Mouse (Mus musculus) heart, embryonic 14.5 days (tissue): Measurements from ENCODE around the gene Myo15b. TPM values are rescaled to one million over a fixed set of nuclear protein-coding genes. Genes with fewer than 3 reads are reported as not detected.

Source experiments
- ATAC-seq: fragments of 200-750 bp; cut with Nextera tagmentation; 2 replicates; pipeline ENCODE4 v1.8.0; 2017; ENCODE audit warnings: low read depth, moderate TSS enrichment; ENCODE audit not compliant: insufficient number of reproducible peaks, insufficient read depth, low FRiP score
- H3K27ac ChIP-seq, 2 experiments: fragments of 200-500 bp in 1 of 2; fragments of 300-500 bp in 1 of 2; sonication (generic) in 1 of 2; replicated peaks in 1 of 2; 2 replicates each; pipeline ENCODE4 v1.5.1; 2012 to 2014; ENCODE audit warnings: low read depth in 2 of 2, low read length in 2 of 2, control low read depth in 1 of 2, mild to moderate bottlenecking in 1 of 2, mixed read lengths in 1 of 2; ENCODE audit not compliant: control insufficient read depth in 1 of 2, insufficient read depth in 1 of 2
- H3K27me3 ChIP-seq: fragments of 300-500 bp; sonication (generic); 2 replicates; pipeline ENCODE4 v1.6.1; 2014; ENCODE audit warnings: mild to moderate bottlenecking, low read length, control low read depth; ENCODE audit not compliant: control insufficient read depth, insufficient read depth
- H3K36me3 ChIP-seq: fragments of 300-500 bp; sonication (generic); 2 replicates; pipeline ENCODE4 v1.6.1; 2014; ENCODE audit warnings: mild to moderate bottlenecking, control low read depth, low read length, mixed read lengths; ENCODE audit not compliant: control insufficient read depth, insufficient read depth
- H3K4me1 ChIP-seq, 2 experiments: fragments of 200-500 bp in 1 of 2; fragments of 300-500 bp in 1 of 2; sonication (generic) in 1 of 2; 2 replicates each; pipeline ENCODE4 v1.6.1; 2012 to 2014; ENCODE audit warnings: low read length in 2 of 2, control low read depth in 1 of 2, mixed read lengths in 1 of 2; ENCODE audit not compliant: control insufficient read depth in 2 of 2, insufficient read depth in 2 of 2
- H3K4me2 ChIP-seq: fragments of 300-500 bp; sonication (generic); 2 replicates; pipeline ENCODE4 v1.6.1; 2014; ENCODE audit warnings: mild to moderate bottlenecking, low read length
- H3K4me3 ChIP-seq, 2 experiments: fragments of 200-500 bp in 1 of 2; fragments of 300-500 bp in 1 of 2; sonication (generic) in 1 of 2; 2 replicates each; pipeline ENCODE4 v1.5.1; 2012 to 2014; ENCODE audit warnings: low read length in 2 of 2, mild to moderate bottlenecking in 2 of 2, control low read depth in 1 of 2, low read depth in 1 of 2, moderate library complexity in 1 of 2; ENCODE audit not compliant: control insufficient read depth in 1 of 2, insufficient read depth in 1 of 2
- H3K9ac ChIP-seq: fragments of 300-500 bp; sonication (generic); 2 replicates; pipeline ENCODE4 v1.6.1; 2014; ENCODE audit warnings: mild to moderate bottlenecking, low read length
- H3K9me3 ChIP-seq: fragments of 300-500 bp; sonication (generic); 2 replicates; pipeline ENCODE4 v1.6.1; 2016; ENCODE audit warnings: low read length, control low read depth; ENCODE audit not compliant: control insufficient read depth
- WGBS: fragments of 180-500 bp; shearing (Covaris S2); extraction: QIAGEN DNeasy Blood & Tissue Kit; methylation state at CpG from one replicate; pipeline ENCODE4 v1.1.7; 2014; 5-methylcytosine and 5-hydroxymethylcytosine counted together
- polyA plus RNA-seq: library from polyadenylated mRNA; unstranded; fragments of >200 nt; fragmentation: Nextera tagmentation; extraction: Ambion mirVana; gene quantifications from 2 replicates; pipeline ENCODE4 v1.2.1, GENCODE M21; 2014

Gene Myo15b
- polyA plus RNA-seq, 1 experiment from 2014 or later, result 0.22 TPM

GRCm38 (mm10) chr11:115876438-115876837 is 18.2 kb downstream of the Myo15b start:
- no peak overlapping the region for H3K27ac ChIP-seq
- H3K4me2 ChIP-seq, result no peak overlapping the region
- no peaks in the 10 kb centered on the region for H3K36me3 ChIP-seq
- no peak overlapping the region for H3K4me3 ChIP-seq
- whole genome bisulfite sequencing, result 78% methylated on average over 5 of the region's 5 CpGs
- ATAC-seq, result no peak
- H3K9ac ChIP-seq, result no peak overlapping the region
- H3K4me1 ChIP-seq, result peaks cover 8% of the 10 kb centered on the region in 2 experiments; a peak in 2 of 4 replicates
- no peaks in the 10 kb centered on the region for H3K27me3 ChIP-seq
- H3K9me3 ChIP-seq, result no peaks in the 10 kb centered on the region

- Histone ChIP-seq H3K27me3 (no peaks in the 10 kb centered on the region), H3K36me3 (no peaks in the 10 kb centered on the region), H3K4me1 (peaks cover 2 to 5% of the 10 kb centered on the region in 2 experiments; a peak in 2 of 4 replicates), H3K4me3 (no peak overlapping the region), H3K4me2 (no peak overlapping the region), H3K9me3 (no peaks in the 10 kb centered on the region), H3K27ac (no peak overlapping the region), H3K9ac (no peak overlapping the region)
- ATAC-seq, result no peak
- 71% methylated on average over 6 of the region's 6 CpGs for WGBS
Measured at GRCm38 (mm10) chr11:115877174-115877755, 19.1 kb downstream of the Myo15b start.

- no peak overlapping the region for H3K4me2 ChIP-seq
- 75% methylated on average over 8 of the region's 8 CpGs for WGBS
- no peaks in the 10 kb centered on the region for H3K4me1 ChIP-seq
- no peaks in the 10 kb centered on the region for H3K9me3 ChIP-seq
- H3K27me3 ChIP-seq, result peaks cover 6% of the 10 kb centered on the region
- H3K36me3 ChIP-seq, result no peaks in the 10 kb centered on the region
- H3K4me3 ChIP-seq, result no peak overlapping the region
- ATAC-seq, result no peak
- H3K9ac ChIP-seq, result no peak overlapping the region
- no peak overlapping the region for H3K27ac ChIP-seq
Measured at GRCm38 (mm10) chr11:115878071-115878470, 19.9 kb downstream of the Myo15b start.

- Histone ChIP-seq H3K36me3 (no peaks in the 10 kb centered on the region), H3K4me2 (no peak overlapping the region), H3K27me3 (peaks cover 8% of the 10 kb centered on the region), H3K4me3 (no peak overlapping the region), H3K9me3 (no peaks in the 10 kb centered on the region), H3K4me1 (no peaks in the 10 kb centered on the region), H3K9ac (no peak overlapping the region), H3K27ac (no peak overlapping the region)
- WGBS, result 32% methylated on average over 5 of the region's 5 CpGs
- no peak for ATAC-seq
Measured at GRCm38 (mm10) chr11:115881002-115881401, 22.8 kb downstream of the Myo15b start.

- WGBS, result 21% methylated on average over 15 of the region's 17 CpGs
- H3K36me3 ChIP-seq, result no peaks in the 10 kb centered on the region
- no peak overlapping the region for H3K4me2 ChIP-seq
- H3K27ac ChIP-seq, result no peak overlapping the region
- no peak overlapping the region for H3K4me3 ChIP-seq
- H3K4me1 ChIP-seq, result peaks cover 2 to 5% of the 10 kb centered on the region in 2 experiments; a peak in 2 of 4 replicates
- no peaks in the 10 kb centered on the region for H3K9me3 ChIP-seq
- peaks cover 8% of the 10 kb centered on the region for H3K27me3 ChIP-seq
- no peak overlapping the region for H3K9ac ChIP-seq
- no peak for ATAC-seq
Measured at GRCm38 (mm10) chr11:115883251-115883650, 25.0 kb downstream of the Myo15b start.

GRCm38 (mm10) chr11:115884361-115884760 is 26.2 kb downstream of the Myo15b start:
- H3K27me3 ChIP-seq, result peaks cover 8% of the 10 kb centered on the region
- H3K4me3 ChIP-seq, result no peak overlapping the region
- peaks cover 2 to 5% of the 10 kb centered on the region in 2 experiments; a peak in 2 of 4 replicates for H3K4me1 ChIP-seq
- H3K9me3 ChIP-seq, result no peaks in the 10 kb centered on the region
- ATAC-seq, result no peak
- WGBS, result 87% methylated on average over 3 of the region's 3 CpGs
- H3K4me2 ChIP-seq, result no peak overlapping the region
- no peaks in the 10 kb centered on the region for H3K36me3 ChIP-seq
- H3K27ac ChIP-seq, result no peak overlapping the region
- H3K9ac ChIP-seq, result no peak overlapping the region

- Histone ChIP-seq H3K27ac (no peak overlapping the region), H3K4me2 (no peak overlapping the region), H3K9me3 (no peaks in the 10 kb centered on the region), H3K4me3 (no peak overlapping the region), H3K4me1 (peaks cover 2 to 5% of the 10 kb centered on the region in 2 experiments; a peak in 2 of 4 replicates), H3K27me3 (peaks cover 8% of the 10 kb centered on the region), H3K9ac (no peak overlapping the region), H3K36me3 (no peaks in the 10 kb centered on the region)
- no peak for ATAC-seq
- 64% methylated on average over 11 of the region's 11 CpGs for WGBS
Measured at GRCm38 (mm10) chr11:115885281-115885680, 27.1 kb downstream of the Myo15b start.

- H3K9me3 ChIP-seq, result no peaks in the 10 kb centered on the region
- no peak overlapping the region for H3K4me3 ChIP-seq
- H3K4me1 ChIP-seq, result peaks cover 2 to 5% of the 10 kb centered on the region in 2 experiments; a peak in 2 of 4 replicates
- H3K27me3 ChIP-seq, result peaks cover 8% of the 10 kb centered on the region
- no peak overlapping the region for H3K4me2 ChIP-seq
- no peak for ATAC-seq
- no peak overlapping the region for H3K27ac ChIP-seq
- H3K9ac ChIP-seq, result no peak overlapping the region
- 79% methylated on average over 11 of the region's 11 CpGs for WGBS
- no peaks in the 10 kb centered on the region for H3K36me3 ChIP-seq
Measured at GRCm38 (mm10) chr11:115886446-115886845, 28.2 kb downstream of the Myo15b start.
